Mouse (Mus musculus) small intestine, adult 2 months (tissue): ENCODE data around the gene Comtd1.

ENCODE experiments used
- CTCF ChIP-seq: fragments of 200-500 bp; IDR thresholded peaks from 2 replicates; pipeline ENCODE4 v1.5.1; 2012; ENCODE audit warnings: low read depth, mild to moderate bottlenecking, control low read depth, inconsistent platforms, low read length, moderate library complexity, mixed read lengths; ENCODE audit not compliant: insufficient replicate concordance, insufficient read length; ENCODE audit errors: extremely low read depth
- POLR2A ChIP-seq: fragments of 200-500 bp; IDR thresholded peaks from 2 replicates; pipeline ENCODE4 v1.6.1; 2012; ENCODE audit warnings: low read depth, mild to moderate bottlenecking, control low read depth, inconsistent platforms, low read length, moderate library complexity

DNA sequence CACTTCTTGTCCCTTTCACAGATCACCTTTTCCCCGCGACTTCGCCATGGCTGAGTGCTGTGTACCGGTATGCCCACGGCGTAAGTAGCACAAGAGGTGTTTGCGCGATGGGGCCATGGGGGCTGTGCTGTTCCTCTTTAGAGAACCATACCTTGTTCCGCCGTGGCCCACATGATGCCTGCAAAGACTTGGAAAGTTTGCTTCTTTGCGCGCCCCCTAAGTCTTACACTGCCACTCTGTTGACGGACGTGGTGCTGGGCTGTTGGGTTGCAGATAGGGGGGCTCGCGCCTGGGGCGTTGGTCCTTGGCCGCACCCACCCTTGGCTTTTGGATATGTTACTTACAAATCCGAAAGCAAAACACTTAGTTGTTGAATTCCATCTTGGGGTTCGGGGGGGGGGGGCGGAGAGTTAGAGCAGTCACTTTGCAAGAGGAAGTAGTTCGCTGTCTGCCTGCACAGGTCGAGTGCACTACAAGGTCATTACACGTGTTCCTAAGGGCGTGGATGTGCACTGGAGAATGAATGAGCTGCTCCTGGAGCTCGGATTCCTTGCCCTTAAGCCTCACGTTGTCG is 16.9 kb downstream of the Comtd1 start:
- TF ChIP-seq POLR2A (peak; percentile 31; the same call in 1 of the 2 replicates), CTCF (no peak)
